ENCODE assay signal across 9 mouse cellular contexts in the genomic region with DNA sequence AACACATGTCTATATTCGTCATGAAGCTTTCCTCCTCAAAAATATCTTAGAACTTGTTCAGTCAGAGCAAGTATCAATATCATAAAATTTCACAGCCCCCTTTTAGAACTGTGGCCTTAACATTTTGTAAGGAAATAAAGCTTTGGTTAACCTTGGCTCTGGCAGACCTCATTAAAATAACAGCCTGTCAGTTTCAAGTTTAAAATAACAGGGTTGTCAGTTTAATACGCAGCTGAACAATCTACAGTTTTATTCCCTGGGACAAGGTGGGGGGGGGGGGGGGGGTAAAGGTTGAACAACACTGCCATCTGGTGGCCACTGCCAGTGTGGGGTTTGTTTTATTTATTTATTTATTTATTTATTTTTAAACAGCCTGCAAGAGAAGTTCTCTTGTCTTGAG.
DNase-seq lines count a peak whose midpoint lies in the region; ATAC-seq and TF ChIP-seq lines count a peak whose summit lies in the region.
"Had no signal": no experiment of that assay in that cellular context is flagged by ENCODE, and none has a peak within 500 bp of the region (broad histone marks: within the 10 kb centered on the region; RNA-seq: fewer than 3 reads in every experiment).

No protein-coding gene starts in this region.

- ATAC-seq in megakaryocyte progenitor cell, adult 5-6 weeks (replicated peaks; ENCODE audit: poor library complexity): peak; percentile 74

- no peaks in the 10 kb centered on the region for H3K36me3 ChIP-seq in ES-E14 (ENCODE audit: control insufficient read depth, insufficient read depth, low read length, poor library complexity, severe bottlenecking)
- H3K36me3 ChIP-seq: stomach, embryonic 15.5 days had no signal

- intact Hi-C loops in heart, postnatal 14 days (cut with DNase I): loop anchor here (1.0 to 10.0 kb wide), 3 partner anchors 56 to 354 kb away; no protein-coding TSS in a partner anchor

- H3K4me1 ChIP-seq in ES-E14 (ENCODE audit: control insufficient read depth in 2 of 2, insufficient read depth in 2 of 2, low read length in 2 of 2, poor library complexity in 1 of 2): no peaks in the 10 kb centered on the region
- H3K4me1 ChIP-seq: stomach, embryonic 15.5 days had no signal

- H3K4me3 ChIP-seq in layer of hippocampus, adult 2 months: no peak overlapping the region
- no peak overlapping the region for H3K4me3 ChIP-seq in ES-E14 (ENCODE audit: insufficient read depth in 1 of 2, low read depth in 1 of 2, low read length in 2 of 2, poor library complexity in 1 of 2, severe bottlenecking in 1 of 2)
- H3K4me3 ChIP-seq: stomach, embryonic 15.5 days had no signal

- H3K9me3 ChIP-seq in ES-E14 (ENCODE audit: control insufficient read depth, insufficient read depth, low read depth, low read length): no peaks in the 10 kb centered on the region
- H3K9me3 ChIP-seq: stomach, embryonic 15.5 days had no signal

- in situ Hi-C loops in ES-E14 (cut with MboI; ENCODE audit: low sequenced_read_pairs in 2 of 2, unreplicated experiment in 2 of 2): no loop called here

- H3K27ac ChIP-seq in layer of hippocampus, adult 2 months: no peak overlapping the region
- no peak overlapping the region for H3K27ac ChIP-seq in ES-E14 (ENCODE audit: insufficient read depth, low read depth, low read length, poor library complexity, severe bottlenecking)
- H3K27ac ChIP-seq: stomach, embryonic 15.5 days had no signal

- DNase-seq in layer of hippocampus, adult 2 months (ENCODE audit: low spot score in 2 of 2): no peak
- DNase-seq in layer of hippocampus, adult 18-20 months (ENCODE audit: low spot score in 2 of 2): no peak
- DNase-seq in ES-E14 (ENCODE audit: low read depth, low spot score): no peak
- peak; percentile 67 for DNase-seq in adrenal gland, postnatal 14 days
- peak; percentile 50 to 65 for DNase-seq in heart, postnatal 14 days
- DNase-seq in ovary, postnatal 14 days (ENCODE audit: low spot score): no peak
- DNase-seq in layer of hippocampus, adult 9-10 months (ENCODE audit: low spot score): no peak

- no peak overlapping the region for H3K9ac ChIP-seq in ES-E14 (ENCODE audit: insufficient read depth, low read depth, low read length, poor library complexity, severe bottlenecking)
- H3K9ac ChIP-seq: stomach, embryonic 15.5 days had no signal

- peak; percentile 73 for TF ChIP-seq CTCF in layer of hippocampus, adult 2 months (conservative IDR thresholded peaks at IDR 0.05)

TF ChIP-seq in ES-E14, 5 proteins besides CTCF, POLR2A, EP300 and RAD21:
- TF ChIP-seq HCFC1 (IDR thresholded peaks at IDR 0.05; ENCODE audit: borderline replicate concordance, insufficient read depth, low read length) (no peak), ZNF384 (IDR thresholded peaks at IDR 0.05; ENCODE audit: low read depth, low read length) (no peak), MAFK (IDR thresholded peaks at IDR 0.05; ENCODE audit: insufficient read depth, low read depth, low read length) (no peak), ZC3H11A (IDR thresholded peaks at IDR 0.05; ENCODE audit: borderline replicate concordance, low read depth, low read length) (peak; percentile 65)

Comparison
In these comparisons a context has a peak if more than half of its experiments do, and no peak if none do; other contexts are left out.
1. DNase-seq: peak in adrenal gland, postnatal 14 days (single experiment) and heart, postnatal 14 days (2 of 2); none in layer of hippocampus, adult 2 months (0 of 2), layer of hippocampus, adult 18-20 months (0 of 2), ES-E14 (single experiment), ovary, postnatal 14 days (single experiment) and layer of hippocampus, adult 9-10 months (single experiment).